Mouse (Mus musculus): ENCODE measurements around the gene Nfe2l2. TPM values are rescaled to one million over a fixed set of nuclear protein-coding genes. Genes with fewer than 3 reads are reported as not detected.
"Not testable (repeated sequence)": the region's sequence is repeated elsewhere in the genome, so short reads cannot be mapped to it uniquely, and the experiment has no call there.

Gene Nfe2l2
- polyA plus RNA-seq, 1 experiment from 2014 or later: 11.4 TPM

GRCm38 (mm10) chr2:75650437-75650836, 54.0 kb downstream of the Nfe2l2 start:
- 79% methylated on average over 1 of the region's 1 CpGs for WGBS
- H3K4me1 ChIP-seq (ENCODE audit: control insufficient read depth, insufficient read depth, low read length): no peaks in the 10 kb centered on the region
- no peaks in the 10 kb centered on the region for H3K36me3 ChIP-seq (ENCODE audit: control insufficient read depth, insufficient read depth, low read length)
- H3K9ac ChIP-seq (replicated peaks; ENCODE audit: low read length): no peak overlapping the region
- H3K27me3 ChIP-seq (ENCODE audit: control insufficient read depth, insufficient read depth, low read length): no peaks in the 10 kb centered on the region
- DNase-seq (no peak), ATAC-seq (ENCODE audit: low FRiP score, low TSS enrichment) (no peak)
- H3K9me3 ChIP-seq (ENCODE audit: control insufficient read depth, low read length): no peaks in the 10 kb centered on the region
- no peak overlapping the region for H3K4me3 ChIP-seq (replicated peaks; ENCODE audit: low read depth, low read length)
- no peak overlapping the region for H3K4me2 ChIP-seq (ENCODE audit: low read length)
- no peak overlapping the region for H3K27ac ChIP-seq (replicated peaks; ENCODE audit: low read depth, low read length)

GRCm38 (mm10) chr2:75645251-75645650, 59.2 kb downstream of the Nfe2l2 start:
- H3K4me1 ChIP-seq (ENCODE audit: control insufficient read depth, insufficient read depth, low read length): no peaks in the 10 kb centered on the region
- no peak overlapping the region for H3K4me3 ChIP-seq (replicated peaks; ENCODE audit: low read depth, low read length)
- DNase-seq (no peak), ATAC-seq (ENCODE audit: low FRiP score, low TSS enrichment) (no peak)
- no peak overlapping the region for H3K27ac ChIP-seq (replicated peaks; ENCODE audit: low read depth, low read length)
- WGBS: 94% methylated on average over 12 of the region's 12 CpGs
- H3K9ac ChIP-seq (replicated peaks; ENCODE audit: low read length): no peak overlapping the region
- no peaks in the 10 kb centered on the region for H3K27me3 ChIP-seq (ENCODE audit: control insufficient read depth, insufficient read depth, low read length)
- no peaks in the 10 kb centered on the region for H3K9me3 ChIP-seq (ENCODE audit: control insufficient read depth, low read length)
- no peaks in the 10 kb centered on the region for H3K36me3 ChIP-seq (ENCODE audit: control insufficient read depth, insufficient read depth, low read length)
- H3K4me2 ChIP-seq (ENCODE audit: low read length): no peak overlapping the region

GRCm38 (mm10) chr2:75643950-75644349, 60.5 kb downstream of the Nfe2l2 start:
- H3K9ac ChIP-seq (replicated peaks; ENCODE audit: low read length): no peak overlapping the region
- H3K4me2 ChIP-seq (ENCODE audit: low read length): no peak overlapping the region
- H3K27me3 ChIP-seq (ENCODE audit: control insufficient read depth, insufficient read depth, low read length): no peaks in the 10 kb centered on the region
- no peaks in the 10 kb centered on the region for H3K4me1 ChIP-seq (ENCODE audit: control insufficient read depth, insufficient read depth, low read length)
- no peak overlapping the region for H3K4me3 ChIP-seq (replicated peaks; ENCODE audit: low read depth, low read length)
- no peaks in the 10 kb centered on the region for H3K36me3 ChIP-seq (ENCODE audit: control insufficient read depth, insufficient read depth, low read length)
- ATAC-seq (ENCODE audit: low FRiP score, low TSS enrichment) (no peak), DNase-seq (no peak)
- WGBS: 91% methylated on average over 6 of the region's 6 CpGs
- no peaks in the 10 kb centered on the region for H3K9me3 ChIP-seq (ENCODE audit: control insufficient read depth, low read length)
- no peak overlapping the region for H3K27ac ChIP-seq (replicated peaks; ENCODE audit: low read depth, low read length)

- Histone ChIP-seq H3K27me3 (ENCODE audit: control insufficient read depth, insufficient read depth, low read length) (no peaks in the 10 kb centered on the region), H3K4me2 (ENCODE audit: low read length) (no peak overlapping the region), H3K9me3 (ENCODE audit: control insufficient read depth, low read length) (no peaks in the 10 kb centered on the region), H3K4me3 (replicated peaks; ENCODE audit: low read depth, low read length) (no peak overlapping the region), H3K27ac (replicated peaks; ENCODE audit: low read depth, low read length) (no peak overlapping the region), H3K4me1 (ENCODE audit: control insufficient read depth, insufficient read depth, low read length) (no peaks in the 10 kb centered on the region), H3K36me3 (ENCODE audit: control insufficient read depth, insufficient read depth, low read length) (no peaks in the 10 kb centered on the region), H3K9ac (replicated peaks; ENCODE audit: low read length) (no peak overlapping the region)
- DNase-seq (no peak), ATAC-seq (ENCODE audit: low FRiP score, low TSS enrichment) (no peak)
- WGBS: 85% methylated on average over 8 of the region's 8 CpGs
Observed at GRCm38 (mm10) chr2:75642795-75643550, 61.5 kb downstream of the Nfe2l2 start.

GRCm38 (mm10) chr2:75642312-75642711, 62.1 kb downstream of the Nfe2l2 start:
- H3K27me3 ChIP-seq (ENCODE audit: control insufficient read depth, insufficient read depth, low read length); H3K4me1 ChIP-seq (ENCODE audit: control insufficient read depth, insufficient read depth, low read length); H3K9me3 ChIP-seq (ENCODE audit: control insufficient read depth, low read length); H3K4me3 ChIP-seq (replicated peaks; ENCODE audit: low read depth, low read length); ATAC-seq (ENCODE audit: low FRiP score, low TSS enrichment); H3K9ac ChIP-seq (replicated peaks; ENCODE audit: low read length); H3K4me2 ChIP-seq (ENCODE audit: low read length); H3K27ac ChIP-seq (replicated peaks; ENCODE audit: low read depth, low read length); H3K36me3 ChIP-seq (ENCODE audit: control insufficient read depth, insufficient read depth, low read length); DNase-seq: not testable (repeated sequence)
- 96% methylated on average over 4 of the region's 4 CpGs for WGBS

- not testable (repeated sequence) for H3K27me3 ChIP-seq (ENCODE audit: control insufficient read depth, insufficient read depth, low read length); H3K4me1 ChIP-seq (ENCODE audit: control insufficient read depth, insufficient read depth, low read length); H3K4me2 ChIP-seq (ENCODE audit: low read length); H3K36me3 ChIP-seq (ENCODE audit: control insufficient read depth, insufficient read depth, low read length); H3K27ac ChIP-seq (replicated peaks; ENCODE audit: low read depth, low read length); H3K9ac ChIP-seq (replicated peaks; ENCODE audit: low read length); H3K9me3 ChIP-seq (ENCODE audit: control insufficient read depth, low read length); H3K4me3 ChIP-seq (replicated peaks; ENCODE audit: low read depth, low read length); DNase-seq; ATAC-seq (ENCODE audit: low FRiP score, low TSS enrichment)
- 65% methylated on average over 10 of the region's 12 CpGs for WGBS
Observed at GRCm38 (mm10) chr2:75639535-75639934, 64.9 kb downstream of the Nfe2l2 start.

GRCm38 (mm10) chr2:75637822-75638221, 66.6 kb downstream of the Nfe2l2 start:
- not testable (repeated sequence) for H3K27me3 ChIP-seq (ENCODE audit: control insufficient read depth, insufficient read depth, low read length); H3K9me3 ChIP-seq (ENCODE audit: control insufficient read depth, low read length); DNase-seq; ATAC-seq (ENCODE audit: low FRiP score, low TSS enrichment); H3K4me3 ChIP-seq (replicated peaks; ENCODE audit: low read depth, low read length); H3K9ac ChIP-seq (replicated peaks; ENCODE audit: low read length); H3K4me2 ChIP-seq (ENCODE audit: low read length); H3K36me3 ChIP-seq (ENCODE audit: control insufficient read depth, insufficient read depth, low read length); H3K4me1 ChIP-seq (ENCODE audit: control insufficient read depth, insufficient read depth, low read length); H3K27ac ChIP-seq (replicated peaks; ENCODE audit: low read depth, low read length)
- WGBS: 88% methylated on average over 6 of the region's 6 CpGs

- H3K4me2 ChIP-seq (ENCODE audit: low read length): no peak overlapping the region
- H3K4me1 ChIP-seq (ENCODE audit: control insufficient read depth, insufficient read depth, low read length): no peaks in the 10 kb centered on the region
- H3K36me3 ChIP-seq (ENCODE audit: control insufficient read depth, insufficient read depth, low read length): no peaks in the 10 kb centered on the region
- H3K9me3 ChIP-seq (ENCODE audit: control insufficient read depth, low read length): no peaks in the 10 kb centered on the region
- no peaks in the 10 kb centered on the region for H3K27me3 ChIP-seq (ENCODE audit: control insufficient read depth, insufficient read depth, low read length)
- H3K27ac ChIP-seq (replicated peaks; ENCODE audit: low read depth, low read length): no peak overlapping the region
- no peak overlapping the region for H3K4me3 ChIP-seq (replicated peaks; ENCODE audit: low read depth, low read length)
- no peak overlapping the region for H3K9ac ChIP-seq (replicated peaks; ENCODE audit: low read length)
- ATAC-seq (ENCODE audit: low FRiP score, low TSS enrichment) (no peak), DNase-seq (no peak)
Observed at GRCm38 (mm10) chr2:75637361-75637760, 67.1 kb downstream of the Nfe2l2 start.

GRCm38 (mm10) chr2:75637055-75637304, 67.5 kb downstream of the Nfe2l2 start:
- WGBS: 88% methylated on average over 2 of the region's 2 CpGs
- H3K27me3 ChIP-seq (ENCODE audit: control insufficient read depth, insufficient read depth, low read length); H3K36me3 ChIP-seq (ENCODE audit: control insufficient read depth, insufficient read depth, low read length); H3K9me3 ChIP-seq (ENCODE audit: control insufficient read depth, low read length); H3K4me1 ChIP-seq (ENCODE audit: control insufficient read depth, insufficient read depth, low read length); H3K9ac ChIP-seq (replicated peaks; ENCODE audit: low read length); DNase-seq; H3K4me2 ChIP-seq (ENCODE audit: low read length); ATAC-seq (ENCODE audit: low FRiP score, low TSS enrichment); H3K27ac ChIP-seq (replicated peaks; ENCODE audit: low read depth, low read length); H3K4me3 ChIP-seq (replicated peaks; ENCODE audit: low read depth, low read length): not testable (repeated sequence)
